Mouse (Mus musculus): ENCODE measurements around the gene Slc11a2.

GRCm38 (mm10) chr15:100379658-100380057 lies 45.2 kb downstream of the Slc11a2 start:
- TF ChIP-seq CTCF (IDR thresholded peaks at IDR 0.05) (no peak), POLR2A (IDR thresholded peaks at IDR 0.05; ENCODE audit: insufficient read depth, low read depth, low read length) (no peak)

Measured in heart, adult 2 months (tissue).